Mouse (Mus musculus) kidney, adult 9 months (tissue): ENCODE measurements at regions not wholly inside any gene's neighbourhood (a gene's known extent, or its start where the extent isn't known, plus 50 kb on each side); places are given as distances from the start of the nearest gene placed in this dataset.
A peak's percentile ranks its signal among the peaks of the same experiment; 100 is the strongest.

ENCODE experiments used
- DNase-seq: peaks from one replicate; pipeline ENCODE4 v3.0.0; 2022

DNA sequence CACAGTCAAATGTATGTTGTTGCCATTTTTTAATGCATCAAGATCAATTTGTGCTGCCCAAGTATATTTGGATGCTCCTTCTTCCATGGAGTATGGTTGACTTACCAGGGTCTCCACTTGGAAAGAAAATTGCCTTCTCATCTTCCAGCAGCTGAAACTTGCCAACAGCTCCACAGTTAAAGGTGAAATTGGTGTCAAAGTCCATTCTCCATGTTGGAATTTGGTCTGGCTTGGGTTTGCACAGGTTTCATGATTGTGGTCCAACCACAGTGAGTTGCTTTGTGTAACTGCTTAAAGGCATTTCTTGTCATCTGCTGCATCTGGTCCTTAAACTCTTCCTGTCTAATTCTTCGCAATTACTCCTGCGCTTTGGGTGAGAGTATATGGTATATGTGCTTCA is 634.3 kb downstream of the Nup35 start:
- DNase-seq: peak; percentile 53

- DNase-seq: peak; percentile 75
Observed at GRCm38 (mm10) chr2:81262056-81262765, 645.2 kb downstream of the Nup35 start.

- no peak for DNase-seq
Observed at GRCm38 (mm10) chr2:81269245-81269880, 652.3 kb downstream of the Nup35 start.

- DNase-seq: no peak
Observed at GRCm38 (mm10) chr2:81270914-81271313, 653.9 kb downstream of the Nup35 start.

GRCm38 (mm10) chr2:81272536-81272935 is 655.5 kb downstream of the Nup35 start:
- no peak for DNase-seq

DNA sequence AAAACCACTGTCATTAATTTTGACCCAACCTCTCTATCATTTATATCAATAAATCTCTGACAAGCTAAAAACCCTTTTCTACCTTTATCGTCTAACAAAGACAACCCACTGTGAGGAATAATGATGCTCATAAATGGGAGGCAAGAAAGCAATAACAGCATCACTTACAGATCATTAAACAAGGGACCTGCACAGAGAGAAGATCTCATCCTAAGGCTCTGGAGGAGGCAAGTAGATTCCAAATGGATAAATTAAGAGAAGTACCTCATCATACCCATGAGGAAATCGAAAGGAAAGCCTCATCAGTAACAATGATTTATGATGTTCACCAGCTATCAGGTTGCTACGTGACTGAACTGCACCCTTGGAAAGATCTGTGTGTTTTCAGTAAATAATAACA is 670.4 kb downstream of the Nup35 start:
- DNase-seq: no peak

DNA sequence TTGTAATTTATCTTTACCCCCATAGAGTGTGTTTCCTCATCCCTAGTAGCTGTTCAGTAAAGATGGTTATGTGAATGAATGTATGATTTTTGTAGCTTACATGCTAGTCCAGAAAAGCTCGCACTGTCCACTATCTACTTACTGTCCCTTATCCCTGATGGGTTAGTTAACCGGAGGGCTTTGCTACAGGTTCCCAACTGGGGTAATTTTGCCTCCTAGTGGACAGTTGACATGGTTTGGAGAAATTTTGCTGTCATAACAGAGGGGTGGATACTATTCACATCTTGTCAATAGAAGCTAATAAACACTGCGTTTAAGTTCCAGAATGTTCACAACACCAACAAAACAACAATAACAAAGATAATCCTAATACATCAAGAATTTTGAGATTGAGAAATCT is 711.6 kb downstream of the Nup35 start:
- peak; percentile 6 for DNase-seq

DNA sequence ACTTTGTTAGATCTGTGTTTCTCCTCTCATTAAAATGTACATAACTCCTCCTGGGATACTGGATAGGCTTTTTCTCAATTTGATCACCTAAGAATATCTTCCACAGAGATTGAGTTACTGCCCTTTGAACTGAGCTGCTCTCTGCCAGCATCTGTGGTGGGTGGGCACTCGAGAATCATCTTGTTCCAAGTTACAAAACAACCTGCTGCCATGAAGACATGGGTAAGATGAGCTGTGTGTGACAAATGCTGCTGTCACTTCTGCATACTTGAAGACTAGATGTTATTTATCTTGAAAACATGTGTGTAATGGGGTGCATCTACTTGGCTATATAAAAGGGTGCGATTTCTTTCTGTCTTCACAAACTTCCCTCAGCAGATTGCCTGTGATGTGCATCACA is 716.0 kb upstream of the Zfp804a start:
- no peak for DNase-seq

- no peak for DNase-seq
Observed at GRCm38 (mm10) chr2:81340417-81340816, 712.6 kb upstream of the Zfp804a start.
